Mouse (Mus musculus) midbrain, embryonic 16.5 days (tissue): ENCODE data around the gene Zfp512b. TPM values are rescaled to one million over a fixed set of nuclear protein-coding genes. Genes with fewer than 3 reads are reported as not detected.

Experiments used
- ATAC-seq: fragments of 200-750 bp; cut with Nextera tagmentation; 2 replicates; pipeline ENCODE4 v1.8.0; 2017; ENCODE audit warnings: moderate TSS enrichment
- H3K27ac ChIP-seq: fragments of 300-500 bp; sonication (generic); 2 replicates; pipeline ENCODE4 v1.5.1; 2014; ENCODE audit warnings: mild to moderate bottlenecking, low read length, mixed read lengths
- H3K27me3 ChIP-seq: fragments of 300-500 bp; sonication (generic); 2 replicates; pipeline ENCODE4 v1.6.1; 2014; ENCODE audit warnings: low read depth, low read length, mixed read lengths; ENCODE audit not compliant: control insufficient read depth, insufficient read depth
- H3K36me3 ChIP-seq: fragments of 300-500 bp; sonication (generic); 2 replicates; pipeline ENCODE4 v1.6.1; 2014; ENCODE audit warnings: mild to moderate bottlenecking, low read length, moderate library complexity, mixed read lengths; ENCODE audit not compliant: control insufficient read depth, insufficient read depth
- H3K4me1 ChIP-seq: fragments of 300-500 bp; sonication (generic); 2 replicates; pipeline ENCODE4 v1.6.1; 2014; ENCODE audit warnings: mild to moderate bottlenecking, low read length, mixed read lengths; ENCODE audit not compliant: control insufficient read depth, insufficient read depth
- H3K4me2 ChIP-seq: fragments of 300-500 bp; sonication (generic); 2 replicates; pipeline ENCODE4 v1.6.1; 2014; ENCODE audit warnings: mild to moderate bottlenecking, low read length, mixed read lengths
- H3K4me3 ChIP-seq: fragments of 300-500 bp; sonication (generic); 2 replicates; pipeline ENCODE4 v1.5.1; 2014; ENCODE audit warnings: low read depth, mild to moderate bottlenecking, low read length, moderate library complexity, mixed read lengths
- H3K9ac ChIP-seq: fragments of 300-500 bp; sonication (generic); 2 replicates; pipeline ENCODE4 v1.6.1; 2014; ENCODE audit warnings: low read depth, low read length, mixed read lengths
- H3K9me3 ChIP-seq: fragments of 300-500 bp; sonication (generic); replicated peaks from 2 replicates; pipeline ENCODE4 v1.6.1; 2014; ENCODE audit warnings: mild to moderate bottlenecking, low read length, mixed read lengths; ENCODE audit not compliant: control insufficient read depth, poor library complexity, severe bottlenecking
- WGBS: fragments of 180-500 bp; shearing (Covaris S2); extraction: QIAGEN DNeasy Blood & Tissue Kit; methylation state at CpG from one replicate; pipeline ENCODE4 v1.1.7; 2014; 5-methylcytosine and 5-hydroxymethylcytosine counted together
- polyA plus RNA-seq: library from polyadenylated mRNA; unstranded; fragments of >200 nt; fragmentation: Nextera tagmentation; extraction: Ambion mirVana; gene quantifications from 2 replicates; pipeline ENCODE4 v1.2.1, GENCODE M21; 2015

Zfp512b gene
- polyA plus RNA-seq, 1 experiment from 2014 or later = 70.0 TPM

GRCm38 (mm10) chr2:181570921-181571595 lies 21.5 kb downstream of the Zfp512b start:
- ATAC-seq = no peak
- Histone ChIP-seq H3K4me2 (no peak overlapping the region), H3K27ac (no peak overlapping the region), H3K9me3 (no peaks in the 10 kb centered on the region), H3K27me3 (no peaks in the 10 kb centered on the region), H3K4me1 (no peaks in the 10 kb centered on the region), H3K4me3 (no peak overlapping the region), H3K36me3 (peaks cover 6% of the 10 kb centered on the region), H3K9ac (no peak overlapping the region)
- WGBS = 71% methylated on average over 6 of the region's 6 CpGs

- no peak for ATAC-seq
- no peak overlapping the region for H3K4me2 ChIP-seq
- no peak overlapping the region for H3K27ac ChIP-seq
- no peaks in the 10 kb centered on the region for H3K4me1 ChIP-seq
- no peaks in the 10 kb centered on the region for H3K27me3 ChIP-seq
- H3K36me3 ChIP-seq = peaks cover 6% of the 10 kb centered on the region
- H3K9me3 ChIP-seq = 0 out of 2 replicates have a peak, but pooled peaks cover 4% of the 10 kb centered on the region
- H3K4me3 ChIP-seq = no peak overlapping the region
- 84% methylated on average over 8 of the region's 8 CpGs for WGBS
- H3K9ac ChIP-seq = no peak overlapping the region
These were observed 22.2 kb downstream of the Zfp512b start for GRCm38 (mm10) chr2:181570375-181570774.

DNA sequence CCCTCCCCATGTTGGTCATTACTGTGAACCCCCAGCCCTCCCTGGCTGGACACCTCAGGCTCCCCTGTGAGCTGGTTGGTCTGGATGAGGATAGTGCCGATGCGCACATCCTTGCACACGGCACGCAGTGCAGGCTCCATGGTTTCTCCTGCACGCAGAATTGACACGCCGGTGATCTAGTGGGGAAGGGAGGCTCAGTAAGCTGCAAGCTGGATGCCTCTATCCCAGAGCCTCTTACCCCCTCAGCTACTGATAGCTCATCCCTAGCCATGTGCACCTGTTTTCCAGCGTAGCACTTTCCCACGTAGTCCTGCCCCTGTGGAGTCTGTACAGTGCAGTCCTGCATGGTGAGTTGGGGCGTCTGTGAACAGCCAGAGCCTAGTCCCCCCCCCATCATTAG lies 22.7 kb downstream of the Zfp512b start:
- H3K27ac ChIP-seq = no peak overlapping the region
- H3K4me3 ChIP-seq = no peak overlapping the region
- H3K4me1 ChIP-seq = no peaks in the 10 kb centered on the region
- WGBS = 94% methylated on average over 10 of the region's 10 CpGs
- no peaks in the 10 kb centered on the region for H3K27me3 ChIP-seq
- peaks cover 6% of the 10 kb centered on the region for H3K36me3 ChIP-seq
- no peak overlapping the region for H3K4me2 ChIP-seq
- ATAC-seq = no peak
- 0 out of 2 replicates have a peak, but pooled peaks cover 4% of the 10 kb centered on the region for H3K9me3 ChIP-seq
- no peak overlapping the region for H3K9ac ChIP-seq

- no peak overlapping the region for H3K27ac ChIP-seq
- peaks cover 3% of the 10 kb centered on the region; the same call in 1 of the 2 replicates for H3K36me3 ChIP-seq
- WGBS = 83% methylated on average over 7 of the region's 7 CpGs
- H3K4me2 ChIP-seq = no peak overlapping the region
- H3K9me3 ChIP-seq = 0 out of 2 replicates have a peak, but pooled peaks cover 4% of the 10 kb centered on the region
- no peaks in the 10 kb centered on the region for H3K27me3 ChIP-seq
- no peak for ATAC-seq
- H3K4me3 ChIP-seq = no peak overlapping the region
- H3K9ac ChIP-seq = no peak overlapping the region
- no peaks in the 10 kb centered on the region for H3K4me1 ChIP-seq
These were observed 24.2 kb downstream of the Zfp512b start for GRCm38 (mm10) chr2:181568272-181569008.

DNA sequence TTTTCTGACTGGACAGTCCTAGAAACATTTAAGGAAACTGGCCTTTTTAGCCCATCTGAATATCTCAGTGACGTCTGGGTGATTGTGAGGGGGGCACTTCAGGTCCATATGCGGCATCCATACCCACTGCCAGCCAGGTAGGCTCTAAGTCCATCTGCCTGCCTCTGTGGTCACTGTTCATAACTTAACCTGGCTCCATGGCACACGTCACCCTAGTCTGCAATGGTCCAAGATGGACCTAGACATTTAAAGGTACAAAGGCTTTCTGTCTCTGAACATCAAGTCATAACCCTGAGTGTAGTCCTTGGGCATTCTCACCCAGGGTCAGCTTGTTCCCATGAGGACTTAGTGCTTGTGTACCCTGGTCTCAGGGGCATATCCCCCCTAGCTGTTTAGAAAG lies 25.3 kb downstream of the Zfp512b start:
- no peaks in the 10 kb centered on the region for H3K27me3 ChIP-seq
- WGBS = 90% methylated on average over 3 of the region's 3 CpGs
- no peak for ATAC-seq
- H3K36me3 ChIP-seq = peaks cover 2% of the 10 kb centered on the region; the same call in 1 of the 2 replicates
- no peak overlapping the region for H3K27ac ChIP-seq
- no peak overlapping the region for H3K9ac ChIP-seq
- 0 out of 2 replicates have a peak, but pooled peaks cover 4% of the 10 kb centered on the region for H3K9me3 ChIP-seq
- no peak overlapping the region for H3K4me2 ChIP-seq
- no peaks in the 10 kb centered on the region for H3K4me1 ChIP-seq
- no peak overlapping the region for H3K4me3 ChIP-seq

- Histone ChIP-seq H3K9ac (no peak overlapping the region), H3K9me3 (no peaks in the 10 kb centered on the region), H3K27ac (no peak overlapping the region), H3K4me3 (no peak overlapping the region), H3K4me1 (no peaks in the 10 kb centered on the region), H3K27me3 (no peaks in the 10 kb centered on the region), H3K4me2 (no peak overlapping the region), H3K36me3 (peaks cover 31% of the 10 kb centered on the region)
- ATAC-seq = no peak
These were observed 38.8 kb downstream of the Zfp512b start for GRCm38 (mm10) chr2:181553772-181554171.

GRCm38 (mm10) chr2:181550233-181550632 lies 42.4 kb downstream of the Zfp512b start:
- Histone ChIP-seq H3K4me2 (no peak overlapping the region), H3K36me3 (peaks cover 45% of the 10 kb centered on the region), H3K27me3 (no peaks in the 10 kb centered on the region), H3K4me1 (no peaks in the 10 kb centered on the region), H3K9me3 (no peaks in the 10 kb centered on the region), H3K9ac (no peak overlapping the region), H3K27ac (no peak overlapping the region), H3K4me3 (no peak overlapping the region)
- 98% methylated on average over 2 of the region's 2 CpGs for WGBS
- ATAC-seq = no peak

GRCm38 (mm10) chr2:181548682-181549081 lies 43.9 kb downstream of the Zfp512b start:
- 90% methylated on average over 5 of the region's 5 CpGs for WGBS
- H3K36me3 ChIP-seq = peaks cover 43% of the 10 kb centered on the region

DNA sequence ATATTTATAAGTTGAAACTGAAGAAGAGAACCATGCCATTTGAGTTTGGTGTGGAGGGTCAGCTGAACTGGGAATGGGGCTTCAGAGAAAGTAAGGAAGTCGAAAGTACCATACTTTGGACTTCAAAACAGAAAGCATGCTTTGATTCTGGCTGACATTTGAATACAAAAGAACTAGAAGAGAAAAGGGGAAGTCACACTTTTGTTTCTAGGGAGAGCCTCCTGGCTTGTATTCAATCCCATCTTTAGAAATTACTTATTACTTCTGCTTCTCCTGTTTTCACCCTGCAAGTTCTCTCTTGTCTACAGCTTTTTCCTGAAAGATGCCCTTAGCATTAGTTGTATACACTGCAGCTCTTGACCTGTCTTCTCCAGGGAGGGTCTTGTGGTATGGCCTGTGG lies 44.4 kb downstream of the Zfp512b start:
- Histone ChIP-seq H3K36me3 (peaks cover 43% of the 10 kb centered on the region), H3K27me3 (no peaks in the 10 kb centered on the region), H3K4me2 (no peak overlapping the region), H3K9ac (no peak overlapping the region), H3K27ac (no peak overlapping the region), H3K9me3 (no peaks in the 10 kb centered on the region), H3K4me1 (no peaks in the 10 kb centered on the region), H3K4me3 (no peak overlapping the region)
- no peak for ATAC-seq
- WGBS = 74% methylated on average over 1 of the region's 1 CpGs

More at GRCm38 (mm10) chr2:181548682-181549081, 43.9 kb downstream of the Zfp512b start:
- H3K4me1 ChIP-seq = no peaks in the 10 kb centered on the region
- no peak for ATAC-seq
- H3K27me3 ChIP-seq = no peaks in the 10 kb centered on the region
- H3K4me3 ChIP-seq = no peak overlapping the region
- H3K4me2 ChIP-seq = no peak overlapping the region
- H3K9ac ChIP-seq = no peak overlapping the region
- H3K27ac ChIP-seq = no peak overlapping the region
- H3K9me3 ChIP-seq = no peaks in the 10 kb centered on the region
